Mouse (Mus musculus) gonadal fat pad, adult 2 months (tissue): Measurements from ENCODE around the gene Krtap5-1. TPM values are rescaled to one million over a fixed set of nuclear protein-coding genes. Genes with fewer than 3 reads are reported as not detected.
"Not testable (repeated sequence)": the region's sequence is repeated elsewhere in the genome, so short reads cannot be mapped to it uniquely, and the experiment has no call there.

ENCODE experiments used
- DNase-seq: peaks from one replicate; pipeline ENCODE4 v3.0.0-alpha.2; 2012; ENCODE audit warnings: low read depth
- polyA plus RNA-seq: library from polyadenylated mRNA; depleted of rRNA; stranded (reverse); fragments of >200 nt; gene quantifications from 2 replicates; pipeline ENCODE4 v1.2.3, GENCODE M21; 2012; rRNA removed

The Krtap5-1 gene
- polyA plus RNA-seq, 1 experiment, result not detected

- no peak for DNase-seq
These were observed 6.3 kb upstream of the Krtap5-1 start, which contains the start of gene Krtap5-4 for GRCm38 (mm10) chr7:142303249-142303648. TSS of gene Krtap5-4 (plus strand) at chr7:142303549.

- DNase-seq, result not testable (repeated sequence)
These were observed 810 bp downstream of the Krtap5-1 start for GRCm38 (mm10) chr7:142296108-142296507.

- DNase-seq, result no peak
These were observed 1.5 kb downstream of the Krtap5-1 start for GRCm38 (mm10) chr7:142295418-142295817.

DNA sequence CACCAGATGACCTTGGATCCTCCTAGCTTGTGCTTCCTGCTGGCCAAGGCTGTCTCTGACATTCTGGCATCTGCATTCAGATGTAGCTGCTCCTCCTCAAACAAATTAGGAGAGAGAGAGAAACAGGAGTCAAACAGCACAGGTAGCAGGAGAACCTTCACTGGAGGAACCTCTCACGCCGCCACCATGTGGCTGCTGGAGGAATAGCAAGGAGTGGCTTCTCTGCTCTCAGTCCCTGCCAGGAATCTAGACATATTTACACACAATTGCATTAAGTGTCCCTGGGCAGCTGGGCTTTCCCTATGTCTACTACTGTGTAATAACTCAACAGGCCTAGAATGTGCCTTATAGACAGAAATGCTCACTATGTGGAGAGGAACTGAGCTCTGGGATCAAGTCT, 3.1 kb downstream of the Krtap5-1 start:
- DNase-seq, result not testable (repeated sequence)

DNA sequence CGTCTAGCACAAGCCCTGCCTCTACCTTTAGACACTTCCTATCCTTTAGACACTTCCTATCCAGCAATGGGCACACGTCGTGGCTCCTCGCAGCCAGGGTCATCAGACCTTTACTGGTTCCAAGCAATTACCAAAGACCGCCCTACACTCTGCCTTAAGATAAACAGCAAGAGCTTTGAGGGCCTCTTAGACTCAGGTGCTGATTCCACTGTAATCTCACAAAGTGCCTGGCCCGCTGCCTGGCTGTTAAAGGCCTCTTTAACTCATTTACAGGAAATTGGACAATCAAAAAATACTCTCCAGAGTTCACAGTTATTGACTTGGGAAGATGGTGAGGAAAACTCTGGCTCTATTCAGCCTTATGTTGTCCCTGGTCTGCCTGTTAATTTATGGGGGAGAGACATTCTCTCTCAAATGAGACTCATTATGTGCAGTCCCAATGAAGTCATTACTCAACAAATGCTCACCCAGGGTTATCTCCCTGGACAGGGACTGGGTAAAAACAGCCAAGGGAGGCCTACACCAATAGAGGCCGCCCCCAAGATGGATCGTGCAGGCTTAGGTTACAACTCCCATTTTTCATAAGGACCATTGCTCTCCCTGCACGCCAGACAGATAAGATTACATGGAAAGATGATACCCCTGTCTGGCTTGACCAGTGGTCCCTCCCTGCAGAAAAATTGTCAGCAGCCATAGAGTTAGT, 10.9 kb downstream of the Krtap5-1 start:
- not testable (repeated sequence) for DNase-seq

- DNase-seq, result no peak
These were observed 11.6 kb downstream of the Krtap5-1 start for GRCm38 (mm10) chr7:142285130-142285835.

- DNase-seq, result peak; percentile 44
These were observed 12.3 kb downstream of the Krtap5-1 start for GRCm38 (mm10) chr7:142284615-142285080.

GRCm38 (mm10) chr7:142284023-142284591, 12.8 kb downstream of the Krtap5-1 start:
- no peak for DNase-seq

DNA sequence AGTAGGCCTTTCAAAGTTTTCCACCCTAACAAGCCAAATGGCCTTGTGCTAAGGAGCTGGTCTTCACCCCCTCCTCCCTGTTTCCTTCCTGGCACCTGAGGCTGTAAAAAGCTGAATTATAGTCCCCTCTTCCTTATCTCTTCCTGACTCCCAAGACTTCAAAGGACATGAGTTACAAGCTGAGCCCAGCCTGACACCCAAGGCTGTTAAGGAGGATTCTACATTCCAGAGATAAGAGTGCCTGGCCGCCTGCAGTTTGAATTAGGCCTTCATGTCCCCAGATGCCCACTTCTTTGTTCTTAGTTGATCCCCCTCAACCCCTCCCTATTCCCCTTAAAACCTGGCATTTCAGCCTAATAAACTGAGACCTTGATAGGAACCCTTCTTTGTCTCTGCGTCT, 14.1 kb downstream of the Krtap5-1 start:
- DNase-seq, result not testable (repeated sequence)

GRCm38 (mm10) chr7:142279291-142279690, 17.6 kb downstream of the Krtap5-1 start:
- DNase-seq, result not testable (repeated sequence)

- not testable (repeated sequence) for DNase-seq
These were observed 18.7 kb downstream of the Krtap5-1 start for GRCm38 (mm10) chr7:142278183-142278582.

DNA sequence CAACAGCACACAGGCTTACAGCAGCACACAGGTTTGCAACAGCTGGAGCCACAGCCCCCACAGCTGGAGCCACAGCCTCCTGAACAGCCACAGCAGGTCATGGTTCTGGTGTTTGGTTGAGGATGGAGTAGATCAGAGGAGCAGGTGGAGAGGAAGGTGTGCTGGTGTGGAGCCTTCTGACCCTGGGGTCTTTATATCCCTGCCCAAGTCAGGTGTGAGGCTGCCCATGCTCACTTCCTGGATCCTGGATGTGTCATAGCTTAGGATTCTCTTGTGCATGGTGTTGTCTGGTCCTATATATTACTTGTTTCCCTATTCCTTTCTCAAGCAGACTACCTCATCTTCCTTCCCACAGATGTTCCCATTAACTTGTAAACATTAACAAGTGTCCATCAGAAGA, 22.7 kb downstream of the Krtap5-1 start, which contains the start of gene Gm4559:
Gm4559 (minus strand) TSS at position 101 of the 400 bp plus-strand sequence.
- DNase-seq, result not testable (repeated sequence)

GRCm38 (mm10) chr7:142258254-142258653, 38.7 kb downstream of the Krtap5-1 start, which contains the start of gene Gm2431:
TSS of gene Gm2431 (minus strand) at chr7:142258354.
- not testable (repeated sequence) for DNase-seq

GRCm38 (mm10) chr7:142255517-142255916, 41.4 kb downstream of the Krtap5-1 start:
- no peak for DNase-seq

DNA sequence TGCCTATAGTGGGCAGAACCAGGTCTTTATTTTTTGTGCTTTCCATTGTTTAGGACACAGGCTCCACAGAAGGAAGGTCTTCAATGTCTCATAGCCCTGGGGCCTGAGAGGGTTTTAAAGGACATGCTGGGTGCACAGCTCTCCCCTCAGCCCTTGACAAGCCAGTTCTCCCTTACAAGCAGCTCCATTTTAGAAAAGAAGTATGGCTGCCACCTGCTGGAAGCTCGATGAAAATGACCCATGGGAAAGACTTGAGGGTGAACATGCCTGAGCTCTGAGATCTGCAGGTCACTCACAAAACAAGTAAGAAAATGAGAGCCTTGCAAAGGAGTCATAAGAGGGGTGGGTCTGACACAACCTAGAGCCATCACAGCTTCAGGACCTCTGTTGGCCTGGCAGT, 47.1 kb downstream of the Krtap5-1 start:
- DNase-seq, result no peak

Other genes starting within 250 kb of the Krtap5-1 start
- 50.5 and 54.7 TPM in 2 replicates for gene Mob2, start 236.1 kb downstream of the Krtap5-1 start, polyA plus RNA-seq
- 10.9 and 13.2 TPM in 2 replicates for gene Dusp8, start 201.3 kb downstream of the Krtap5-1 start, polyA plus RNA-seq
- gene Gm45618, start 176.4 kb downstream of the Krtap5-1 start, polyA plus RNA-seq, result not detected in 2 replicates
- not detected in 2 replicates for gene Gm39115, start 161.1 kb downstream of the Krtap5-1 start, polyA plus RNA-seq
- not detected in 2 replicates for gene Gm45337, start 152.5 kb downstream of the Krtap5-1 start, polyA plus RNA-seq
- gene Gm29735, start 140.0 kb downstream of the Krtap5-1 start, polyA plus RNA-seq, result not detected in 2 replicates
- not detected in 2 replicates for gene Gm4553, start 131.4 kb downstream of the Krtap5-1 start, polyA plus RNA-seq
- gene Krtap5-2, start 121.1 kb downstream of the Krtap5-1 start, polyA plus RNA-seq, result not detected in 2 replicates
- not detected in 2 replicates for gene Gm10153, start 106.7 kb downstream of the Krtap5-1 start, polyA plus RNA-seq
- gene Krtap5-3, start 95.8 kb downstream of the Krtap5-1 start, polyA plus RNA-seq, result not detected in 2 replicates
- not detected in 2 replicates for gene Gm7579, start 85.3 kb downstream of the Krtap5-1 start, polyA plus RNA-seq
- not detected in 2 replicates for gene Krtap5-5, start 67.1 kb downstream of the Krtap5-1 start, polyA plus RNA-seq
- not detected in 2 replicates for gene Gm40460, start 56.0 kb downstream of the Krtap5-1 start, polyA plus RNA-seq
- not detected in 2 replicates for gene Gm2431, start 38.8 kb downstream of the Krtap5-1 start, polyA plus RNA-seq
- not detected in 2 replicates for gene Gm4559, start 22.8 kb downstream of the Krtap5-1 start, polyA plus RNA-seq
- not detected in 2 replicates for gene Krtap5-4, start 6.4 kb upstream of the Krtap5-1 start, polyA plus RNA-seq
- 4.5 and 5.4 TPM in 2 replicates for gene Ifitm10, start 76.6 kb upstream of the Krtap5-1 start, polyA plus RNA-seq
- 0.74 and 1.0 TPM in 2 replicates for gene Gm49369, start 85.5 kb upstream of the Krtap5-1 start, polyA plus RNA-seq
- gene Ctsd, start 90.9 kb upstream of the Krtap5-1 start, polyA plus RNA-seq, result 1,099 and 1,739 TPM in 2 replicates
- gene Syt8, start 137.7 kb upstream of the Krtap5-1 start, polyA plus RNA-seq, result 0.50 and 0.75 TPM in 2 replicates
- 2.0 and 7.1 TPM in 2 replicates for gene Tnni2, start 144.7 kb upstream of the Krtap5-1 start, polyA plus RNA-seq
- gene Lsp1, start 163.7 kb upstream of the Krtap5-1 start, polyA plus RNA-seq, result 61.7 and 77.5 TPM in 2 replicates
- gene Tnnt3, start 201.7 kb upstream of the Krtap5-1 start, polyA plus RNA-seq, result 0.65 and 2.2 TPM in 2 replicates
- gene Mrpl23, start 235.6 kb upstream of the Krtap5-1 start, polyA plus RNA-seq, result 14.0 and 14.4 TPM in 2 replicates